Mouse (Mus musculus) forebrain, embryonic 14.5 days (tissue): Measurements from ENCODE around the gene Snupn. TPM values are rescaled to one million over a fixed set of nuclear protein-coding genes. Genes with fewer than 3 reads are reported as not detected.
A peak's percentile ranks its signal among the peaks of the same experiment; 100 is the strongest.
"Not testable (repeated sequence)": the region's sequence is repeated elsewhere in the genome, so short reads cannot be mapped to it uniquely, and the experiment has no call there.

ENCODE experiments used
- ATAC-seq: fragments of 200-750 bp; cut with Nextera tagmentation; 2 replicates; pipeline ENCODE4 v1.8.0; 2017; ENCODE audit warnings: mild to moderate bottlenecking, moderate library complexity
- DNase-seq: peaks from one replicate; pipeline ENCODE4 v3.0.0-alpha.2; 2015; ENCODE audit warnings: low spot score
- H3K27ac ChIP-seq: fragments of 300-500 bp; sonication (generic); 2 replicates; pipeline ENCODE4 v1.5.1; 2014; ENCODE audit warnings: low read depth, mild to moderate bottlenecking, control low read depth, low read length, moderate library complexity
- H3K27me3 ChIP-seq: fragments of 300-500 bp; sonication (generic); replicated peaks from 2 replicates; pipeline ENCODE4 v1.6.1; 2014; ENCODE audit warnings: low read length, control low read depth, mixed read lengths; ENCODE audit not compliant: control insufficient read depth, insufficient read depth
- H3K36me3 ChIP-seq: fragments of 300-500 bp; sonication (generic); 2 replicates; pipeline ENCODE4 v1.6.1; 2014; ENCODE audit warnings: low read length, control low read depth; ENCODE audit not compliant: control insufficient read depth, insufficient read depth
- H3K4me1 ChIP-seq: fragments of 300-500 bp; sonication (generic); 2 replicates; pipeline ENCODE4 v1.6.1; 2014; ENCODE audit warnings: antibody characterized with exemption, low read length, control low read depth; ENCODE audit not compliant: control insufficient read depth, insufficient read depth
- H3K4me2 ChIP-seq: fragments of 300-500 bp; sonication (generic); 2 replicates; pipeline ENCODE4 v1.6.1; 2014; ENCODE audit warnings: mild to moderate bottlenecking, control low read depth, low read length
- H3K4me3 ChIP-seq: fragments of 300-500 bp; sonication (generic); 2 replicates; pipeline ENCODE4 v1.5.1; 2014; ENCODE audit warnings: low read depth, low read length, control low read depth
- H3K9ac ChIP-seq: fragments of 300-500 bp; sonication (generic); 2 replicates; pipeline ENCODE4 v1.6.1; 2014; ENCODE audit warnings: mild to moderate bottlenecking, low read length, control low read depth, moderate library complexity
- H3K9me3 ChIP-seq: fragments of 300-500 bp; sonication (generic); replicated peaks from 2 replicates; pipeline ENCODE4 v1.6.1; 2016; ENCODE audit warnings: low read length, control low read depth, mixed read lengths; ENCODE audit not compliant: control insufficient read depth
- WGBS: fragments of 180-500 bp; shearing (Covaris S2); extraction: QIAGEN DNeasy Blood & Tissue Kit; methylation state at CpG from one replicate; pipeline ENCODE4 v1.1.7; 2014; 5-methylcytosine and 5-hydroxymethylcytosine counted together
- polyA plus RNA-seq: library from polyadenylated mRNA; unstranded; fragments of >200 nt; fragmentation: Nextera tagmentation; extraction: Ambion mirVana; gene quantifications from 2 replicates; pipeline ENCODE4 v1.2.1, GENCODE M21; 2014

Gene Snupn
- polyA plus RNA-seq, 1 experiment from 2014 or later = 29.1 TPM

- peak; percentile 73 for DNase-seq
- H3K27me3 ChIP-seq = not testable (repeated sequence)
Measured at GRCm38 (mm10) chr9:56947481-56947880, 3.2 kb upstream of the Snupn start.

GRCm38 (mm10) chr9:56948699-56949098 is 2.0 kb upstream of the Snupn start:
- not testable (repeated sequence) for DNase-seq, H3K9ac ChIP-seq, H3K4me3 ChIP-seq, H3K36me3 ChIP-seq, H3K27me3 ChIP-seq, H3K4me1 ChIP-seq, H3K9me3 ChIP-seq, ATAC-seq, H3K27ac ChIP-seq, H3K4me2 ChIP-seq
- 97% methylated on average over 5 of the region's 5 CpGs for WGBS

More at GRCm38 (mm10) chr9:56947481-56947880, 3.2 kb upstream of the Snupn start:
- not testable (repeated sequence) for ATAC-seq, H3K36me3 ChIP-seq, H3K4me1 ChIP-seq, H3K4me3 ChIP-seq, H3K9ac ChIP-seq, H3K9me3 ChIP-seq, H3K4me2 ChIP-seq, H3K27ac ChIP-seq
- 24% methylated on average over 3 of the region's 3 CpGs for WGBS

- no peaks in the 10 kb centered on the region for H3K27me3 ChIP-seq
- H3K9ac ChIP-seq = peak overlapping the region; percentile 46; the same call in 1 of the 2 replicates
- no peaks in the 10 kb centered on the region for H3K9me3 ChIP-seq
- H3K4me2 ChIP-seq = peak overlapping the region; percentile 85
- H3K4me1 ChIP-seq = peaks cover 4% of the 10 kb centered on the region; the same call in 1 of the 2 replicates
- WGBS = 36% methylated on average over 13 of the region's 13 CpGs
- DNase-seq = peak; percentile 9
- H3K36me3 ChIP-seq = no peaks in the 10 kb centered on the region
- no peak for ATAC-seq
- no peak overlapping the region for H3K27ac ChIP-seq
- peak overlapping the region; percentile 27 for H3K4me3 ChIP-seq
Measured at GRCm38 (mm10) chr9:56949767-56950166, 911 bp upstream of the Snupn start.

GRCm38 (mm10) chr9:56953562-56953961 is 2.9 kb downstream of the Snupn start:
- H3K9me3 ChIP-seq = no peaks in the 10 kb centered on the region
- H3K4me2 ChIP-seq = no peak overlapping the region
- ATAC-seq (no peak), DNase-seq (no peak)
- H3K36me3 ChIP-seq = 0 out of 2 replicates have a peak, but pooled peaks cover 3% of the 10 kb centered on the region
- no peaks in the 10 kb centered on the region for H3K27me3 ChIP-seq
- 93% methylated on average over 1 of the region's 1 CpGs for WGBS
- no peak overlapping the region for H3K27ac ChIP-seq
- peaks cover 4% of the 10 kb centered on the region; the same call in 1 of the 2 replicates for H3K4me1 ChIP-seq
- no peak overlapping the region for H3K4me3 ChIP-seq
- no peak overlapping the region for H3K9ac ChIP-seq

- no peak for ATAC-seq
- no peak overlapping the region for H3K4me3 ChIP-seq
- no peak overlapping the region for H3K27ac ChIP-seq
- H3K27me3 ChIP-seq = no peaks in the 10 kb centered on the region
- no peak overlapping the region for H3K4me2 ChIP-seq
- H3K4me1 ChIP-seq = no peaks in the 10 kb centered on the region
- WGBS = 84% methylated on average over 7 of the region's 7 CpGs
- no peak for DNase-seq
- no peaks in the 10 kb centered on the region for H3K9me3 ChIP-seq
- 0 out of 2 replicates have a peak, but pooled peaks cover 11% of the 10 kb centered on the region for H3K36me3 ChIP-seq
- H3K9ac ChIP-seq = no peak overlapping the region
Measured at GRCm38 (mm10) chr9:56956966-56957675, 6.4 kb downstream of the Snupn start.

- ATAC-seq = no peak
- no peaks in the 10 kb centered on the region for H3K4me1 ChIP-seq
- H3K36me3 ChIP-seq = peaks cover 21% of the 10 kb centered on the region
- DNase-seq = no peak
- no peaks in the 10 kb centered on the region for H3K9me3 ChIP-seq
- no peak overlapping the region for H3K4me2 ChIP-seq
- no peaks in the 10 kb centered on the region for H3K27me3 ChIP-seq
- H3K9ac ChIP-seq = no peak overlapping the region
- 89% methylated on average over 2 of the region's 2 CpGs for WGBS
- no peak overlapping the region for H3K27ac ChIP-seq
- no peak overlapping the region for H3K4me3 ChIP-seq
Measured at GRCm38 (mm10) chr9:56958689-56959088, 8.0 kb downstream of the Snupn start.

GRCm38 (mm10) chr9:56961591-56961990 is 10.9 kb downstream of the Snupn start:
- WGBS = 95% methylated on average over 3 of the region's 3 CpGs
- H3K9ac ChIP-seq = no peak overlapping the region

GRCm38 (mm10) chr9:56970158-56970557 is 19.5 kb downstream of the Snupn start:
- ATAC-seq = no peak
- no peak for DNase-seq
- H3K4me3 ChIP-seq = no peak overlapping the region
- peaks cover 17% of the 10 kb centered on the region for H3K36me3 ChIP-seq
- no peak overlapping the region for H3K27ac ChIP-seq
- H3K9ac ChIP-seq = no peak overlapping the region
- no peaks in the 10 kb centered on the region for H3K27me3 ChIP-seq
- no peaks in the 10 kb centered on the region for H3K9me3 ChIP-seq
- no peaks in the 10 kb centered on the region for H3K4me1 ChIP-seq
- WGBS = 81% methylated on average over 2 of the region's 2 CpGs
- no peak overlapping the region for H3K4me2 ChIP-seq

More at GRCm38 (mm10) chr9:56961591-56961990, 10.9 kb downstream of the Snupn start:
- DNase-seq = no peak
- Histone ChIP-seq H3K27me3 (no peaks in the 10 kb centered on the region), H3K9me3 (no peaks in the 10 kb centered on the region), H3K4me1 (no peaks in the 10 kb centered on the region), H3K4me2 (no peak overlapping the region), H3K36me3 (peaks cover 38% of the 10 kb centered on the region), H3K4me3 (no peak overlapping the region), H3K27ac (no peak overlapping the region)
- ATAC-seq = no peak

GRCm38 (mm10) chr9:56973960-56974524 is 23.4 kb downstream of the Snupn start:
- peaks cover 16% of the 10 kb centered on the region for H3K36me3 ChIP-seq
- no peaks in the 10 kb centered on the region for H3K27me3 ChIP-seq
- H3K4me1 ChIP-seq = no peaks in the 10 kb centered on the region
- no peak overlapping the region for H3K9ac ChIP-seq
- H3K9me3 ChIP-seq = no peaks in the 10 kb centered on the region
- no peak overlapping the region for H3K4me3 ChIP-seq
- DNase-seq = no peak
- H3K4me2 ChIP-seq = no peak overlapping the region
- 85% methylated on average over 8 of the region's 8 CpGs for WGBS
- ATAC-seq = no peak
- no peak overlapping the region for H3K27ac ChIP-seq
